10 mouse cellular contexts compared by ENCODE assay signal in the genomic region with DNA sequence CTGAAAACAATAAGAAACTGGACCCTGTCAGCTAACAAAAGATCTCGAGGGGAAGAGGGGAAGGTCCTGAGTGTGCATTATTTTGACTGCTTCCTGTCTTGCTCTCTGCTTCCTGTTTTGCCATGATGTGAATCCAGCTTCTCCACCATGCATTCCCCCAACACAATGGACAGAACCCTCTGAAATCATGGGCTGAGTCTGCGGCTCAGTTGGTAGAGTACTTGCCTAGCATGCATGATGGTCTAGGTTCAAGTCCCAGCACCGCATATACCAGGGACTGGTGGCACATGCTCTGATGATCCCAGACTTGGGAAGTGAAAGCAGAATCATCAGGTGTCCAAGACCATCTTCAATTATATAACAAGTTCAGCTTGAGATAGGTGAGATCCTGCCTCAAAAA.
"Had no signal": no experiment of that assay in that cellular context is flagged by ENCODE, and none has a peak within 500 bp of the region (broad histone marks: within the 10 kb centered on the region; RNA-seq: fewer than 3 reads in every experiment).

No protein-coding gene starts in this region.

- H3K27ac ChIP-seq: layer of hippocampus, adult 2 months; limb, embryonic 10.5 days; limb, embryonic 13.5 days; liver, embryonic 14.5 days had no signal

- H3K9me3 ChIP-seq: limb, embryonic 10.5 days; limb, embryonic 13.5 days had no signal

- H3K4me2 ChIP-seq: limb, embryonic 13.5 days; midbrain, embryonic 11.5 days had no signal

- DNase-seq: layer of hippocampus, adult 9-11 months; liver; lung, adult 2 months; lung, postnatal 14 days; midbrain, embryonic 14.5 days had no signal

- H3K9ac ChIP-seq: limb, embryonic 13.5 days; liver, embryonic 14.5 days had no signal

- H3K27me3 ChIP-seq: limb, embryonic 13.5 days had no signal

- H3K4me3 ChIP-seq: layer of hippocampus, adult 2 months; limb, embryonic 10.5 days; limb, embryonic 13.5 days had no signal

- H3K36me3 ChIP-seq: limb, embryonic 10.5 days; limb, embryonic 13.5 days had no signal
